Mouse (Mus musculus) liver, postnatal 0 days (tissue): ENCODE measurements at regions not wholly inside any gene's neighbourhood (a gene's known extent, or its start where the extent isn't known, plus 50 kb on each side); places are given as distances from the start of the nearest gene placed in this dataset.

ENCODE experiments used
- CTCF ChIP-seq: sonication (generic); IDR thresholded peaks from 2 replicates; pipeline ENCODE4 v1.5.1; 2016; ENCODE audit warnings: antibody characterized with exemption, low read depth
- EP300 ChIP-seq: IDR thresholded peaks from 2 replicates; pipeline ENCODE4 v1.6.1; 2016; ENCODE audit warnings: antibody characterized with exemption, low read depth, mild to moderate bottlenecking

- TF ChIP-seq CTCF = no peak
- TF ChIP-seq EP300 = no peak
Measured at GRCm38 (mm10) chr9:71383901-71384300, 101.8 kb downstream of the Polr2m start.
